Mouse (Mus musculus) kidney, embryonic 15.5 days (tissue): Measurements from ENCODE around the gene Slc25a44. TPM values are rescaled to one million over a fixed set of nuclear protein-coding genes. Genes with fewer than 3 reads are reported as not detected.
A peak's percentile ranks its signal among the peaks of the same experiment; 100 is the strongest.

ENCODE experiments used
- ATAC-seq: fragments of 200-750 bp; cut with Nextera tagmentation; replicated peaks from 2 replicates; pipeline ENCODE4 v1.8.0; 2017; ENCODE audit warnings: moderate TSS enrichment; ENCODE audit not compliant: low FRiP score
- H3K27ac ChIP-seq: fragments of 300-500 bp; sonication (generic); 2 replicates; pipeline ENCODE4 v1.5.1; 2015; ENCODE audit warnings: mild to moderate bottlenecking, inconsistent platforms
- H3K27me3 ChIP-seq: fragments of 300-500 bp; sonication (generic); 2 replicates; pipeline ENCODE4 v1.6.1; 2015; ENCODE audit warnings: inconsistent platforms
- H3K36me3 ChIP-seq: fragments of 300-500 bp; sonication (generic); 2 replicates; pipeline ENCODE4 v1.6.1; 2015; ENCODE audit warnings: inconsistent platforms
- H3K4me1 ChIP-seq: fragments of 300-500 bp; sonication (generic); 2 replicates; pipeline ENCODE4 v1.6.1; 2015; ENCODE audit warnings: inconsistent platforms
- H3K4me2 ChIP-seq: fragments of 300-500 bp; sonication (generic); 2 replicates; pipeline ENCODE4 v1.6.1; 2015; ENCODE audit warnings: moderate library complexity, mild to moderate bottlenecking, inconsistent platforms
- H3K4me3 ChIP-seq: fragments of 300-500 bp; sonication (generic); replicated peaks from 2 replicates; pipeline ENCODE4 v1.5.1; 2015; ENCODE audit warnings: mild to moderate bottlenecking, inconsistent platforms
- H3K9ac ChIP-seq: fragments of 300-500 bp; sonication (generic); 2 replicates; pipeline ENCODE4 v1.6.1; 2015; ENCODE audit warnings: mild to moderate bottlenecking, inconsistent platforms
- H3K9me3 ChIP-seq: fragments of 300-500 bp; sonication (generic); replicated peaks from 2 replicates; pipeline ENCODE4 v1.6.1; 2016; ENCODE audit warnings: inconsistent platforms
- WGBS: fragments of 180-500 bp; shearing (Covaris S2); methylation state at CpG from one replicate; pipeline ENCODE4 v1.1.7; 2015; ENCODE audit warnings: mixed read lengths; 5-methylcytosine and 5-hydroxymethylcytosine counted together
- polyA plus RNA-seq: library from polyadenylated mRNA; unstranded; fragments of >200 nt; fragmentation: Nextera tagmentation; extraction: Ambion mirVana; gene quantifications from 2 replicates; pipeline ENCODE4 v1.2.1, GENCODE M21; 2015

Slc25a44 gene
- polyA plus RNA-seq, 1 experiment from 2014 or later = 17.6 TPM

DNA sequence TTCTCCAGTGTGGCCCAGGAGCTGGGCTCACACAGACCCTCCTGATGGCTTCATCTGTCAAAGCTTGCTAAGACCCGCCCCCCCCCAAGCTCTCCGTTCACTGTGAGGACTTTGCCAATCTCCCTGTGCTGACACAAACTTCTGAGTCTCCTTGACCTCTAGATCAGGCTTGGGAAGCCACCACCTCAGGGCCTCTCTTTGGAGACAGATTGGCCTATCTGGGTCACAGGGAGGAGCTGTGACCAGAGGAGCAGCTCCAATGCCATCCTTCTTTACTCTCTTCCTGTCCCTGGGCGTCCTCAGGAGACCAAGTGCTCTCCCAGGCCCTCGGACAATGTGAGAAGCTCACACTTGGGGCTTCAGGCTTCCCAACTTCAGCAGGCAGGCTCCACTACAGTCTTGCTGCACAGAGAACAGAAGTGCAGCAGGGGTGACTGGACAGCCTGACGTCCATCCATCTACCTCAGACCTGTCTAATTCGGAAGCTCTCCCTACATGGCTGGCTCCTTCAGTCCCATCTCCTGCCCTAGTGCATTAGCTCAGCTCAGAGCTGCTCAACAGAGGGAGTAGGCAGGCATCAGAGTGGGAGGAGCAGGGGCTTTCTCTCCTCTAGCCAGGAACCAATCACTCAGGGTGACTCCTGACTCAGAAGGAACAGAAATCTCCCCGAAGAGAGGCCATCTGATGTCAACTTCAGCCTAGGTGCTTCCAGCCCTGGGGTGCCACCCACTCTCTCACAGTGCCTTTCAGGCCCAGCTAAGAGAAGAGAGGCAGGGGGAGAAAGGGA is 32.0 kb upstream of the Slc25a44 start:
- WGBS = 68% methylated on average over 7 of the region's 7 CpGs
- ATAC-seq = no peak

DNA sequence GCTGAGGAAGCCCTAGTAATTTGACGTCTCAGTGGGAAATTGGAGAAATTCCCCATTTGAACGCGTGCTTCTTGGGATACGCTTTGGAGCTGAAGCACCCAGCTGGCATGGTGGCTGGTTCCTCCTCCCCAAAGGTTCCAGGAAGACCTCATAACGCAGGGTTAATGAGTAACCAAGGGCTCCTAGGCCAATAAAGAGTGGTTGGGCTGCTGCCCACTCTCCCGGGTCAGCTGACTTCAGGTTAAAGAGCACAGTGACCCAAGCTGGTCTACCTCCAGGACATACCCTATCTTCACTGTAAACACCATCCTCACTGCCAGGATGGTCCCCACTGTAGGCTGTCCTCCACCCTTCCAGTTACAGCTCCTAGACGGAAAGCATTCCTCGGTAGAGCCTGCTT is 31.4 kb upstream of the Slc25a44 start:
- Histone ChIP-seq H3K4me1 (peaks cover 56% of the 10 kb centered on the region), H3K27ac (peak overlapping the region; percentile 87), H3K9me3 (no peaks in the 10 kb centered on the region), H3K27me3 (peaks cover 21% of the 10 kb centered on the region), H3K4me3 (no peak overlapping the region), H3K36me3 (no peaks in the 10 kb centered on the region), H3K9ac (no peak overlapping the region), H3K4me2 (0 out of 2 replicates have a peak overlapping the region, but pooled peaks have one; percentile 39)
- 71% methylated on average over 8 of the region's 8 CpGs for WGBS
- peak; percentile 35 for ATAC-seq

More for the DNA sequence above, 32.0 kb upstream of the Slc25a44 start:
- H3K9ac ChIP-seq = no peak overlapping the region
- H3K9me3 ChIP-seq = no peaks in the 10 kb centered on the region
- H3K4me2 ChIP-seq = no peak overlapping the region
- peak overlapping the region; percentile 87 for H3K27ac ChIP-seq
- peaks cover 57% of the 10 kb centered on the region for H3K4me1 ChIP-seq
- H3K36me3 ChIP-seq = no peaks in the 10 kb centered on the region
- no peak overlapping the region for H3K4me3 ChIP-seq
- peaks cover 21% of the 10 kb centered on the region for H3K27me3 ChIP-seq

DNA sequence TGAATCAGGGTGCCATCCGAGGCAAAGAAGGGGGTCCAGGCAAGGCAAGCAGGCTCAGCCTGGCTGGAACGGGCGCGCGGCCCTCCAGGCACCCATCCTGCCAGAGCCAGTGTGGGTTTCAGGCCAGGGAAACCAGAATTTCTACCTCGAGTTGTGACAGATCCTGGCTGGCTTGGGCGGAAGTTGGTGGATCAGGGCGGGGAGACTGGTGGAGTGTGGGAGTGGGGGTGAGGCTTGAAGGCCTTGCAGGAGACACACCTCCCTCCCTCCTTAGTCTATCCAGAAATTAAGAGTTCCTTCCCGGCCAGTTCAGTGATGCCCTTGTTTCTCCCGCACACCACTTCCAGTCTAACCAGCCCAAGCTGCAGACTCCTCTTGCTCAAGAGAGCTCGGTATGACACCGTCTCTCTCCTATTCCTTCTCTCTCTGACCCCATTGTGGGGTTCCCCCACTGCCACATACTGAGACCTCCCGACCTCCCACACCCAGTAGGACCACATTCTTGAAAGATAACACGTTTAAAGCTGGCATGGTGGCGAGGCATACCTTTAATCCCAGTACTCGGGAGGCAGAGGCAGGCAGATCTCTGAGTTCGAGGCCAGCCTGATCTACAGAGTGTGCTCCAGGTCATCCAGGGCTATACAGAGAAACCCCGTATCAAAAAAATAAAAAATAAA is 30.8 kb upstream of the Slc25a44 start:
- Histone ChIP-seq H3K27ac (peak overlapping the region; percentile 87), H3K4me1 (peaks cover 50% of the 10 kb centered on the region), H3K4me2 (peak overlapping the region; percentile 39; the same call in 1 of the 2 replicates), H3K36me3 (no peaks in the 10 kb centered on the region), H3K4me3 (no peak overlapping the region), H3K9me3 (no peaks in the 10 kb centered on the region), H3K9ac (peak overlapping the region; percentile 21; the same call in 1 of the 2 replicates), H3K27me3 (peaks cover 21% of the 10 kb centered on the region)
- ATAC-seq = peak; percentile 30; the same call in 1 of the 2 replicates
- 67% methylated on average over 18 of the region's 18 CpGs for WGBS

DNA sequence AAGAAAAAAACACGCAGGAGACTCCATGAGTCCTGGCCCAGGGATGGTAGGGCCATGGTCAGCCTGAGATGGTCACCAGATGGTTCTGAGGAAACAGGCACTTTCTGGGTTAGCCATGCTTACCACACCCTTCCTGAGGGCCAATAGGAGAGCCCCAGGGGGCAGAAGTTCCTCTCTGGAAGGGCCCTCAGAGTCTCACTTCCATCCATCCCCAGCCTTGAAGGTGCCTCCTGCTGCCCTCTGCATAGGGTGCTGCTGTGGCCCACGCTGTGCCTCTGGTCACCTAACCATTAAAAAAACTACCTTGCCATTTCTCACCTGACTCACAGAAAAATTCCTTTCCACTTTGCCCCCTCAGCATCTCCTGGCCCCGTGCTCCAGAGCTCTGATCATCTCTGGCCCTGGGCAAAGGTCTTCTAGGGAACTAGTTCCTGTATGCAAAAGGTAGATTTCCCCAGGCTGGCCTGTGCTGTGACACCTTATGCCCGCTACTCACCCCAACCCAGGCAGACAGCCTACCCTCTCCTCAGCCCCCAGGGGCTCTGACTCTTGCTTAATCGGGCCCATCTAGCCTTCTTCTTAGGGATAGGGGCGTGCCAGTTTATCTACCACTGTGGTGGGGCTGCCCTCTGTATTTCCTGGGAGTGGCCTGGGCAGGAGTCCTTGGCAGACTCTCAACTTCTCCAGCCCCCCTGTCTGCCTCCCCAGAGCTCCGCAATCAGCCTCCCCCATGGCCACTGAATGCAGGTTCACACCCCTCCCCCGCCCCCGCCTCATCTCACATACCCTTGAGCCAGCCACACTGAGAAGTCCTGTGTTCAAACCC is 30.0 kb upstream of the Slc25a44 start:
- Histone ChIP-seq H3K27me3 (peaks cover 17% of the 10 kb centered on the region), H3K36me3 (no peaks in the 10 kb centered on the region), H3K4me3 (no peak overlapping the region), H3K4me1 (peaks cover 55% of the 10 kb centered on the region), H3K9ac (peak overlapping the region; percentile 21; the same call in 1 of the 2 replicates), H3K9me3 (no peaks in the 10 kb centered on the region), H3K27ac (peak overlapping the region; percentile 87), H3K4me2 (peak overlapping the region; percentile 39)
- WGBS = 46% methylated on average over 9 of the region's 9 CpGs
- peak; percentile 46 for ATAC-seq

DNA sequence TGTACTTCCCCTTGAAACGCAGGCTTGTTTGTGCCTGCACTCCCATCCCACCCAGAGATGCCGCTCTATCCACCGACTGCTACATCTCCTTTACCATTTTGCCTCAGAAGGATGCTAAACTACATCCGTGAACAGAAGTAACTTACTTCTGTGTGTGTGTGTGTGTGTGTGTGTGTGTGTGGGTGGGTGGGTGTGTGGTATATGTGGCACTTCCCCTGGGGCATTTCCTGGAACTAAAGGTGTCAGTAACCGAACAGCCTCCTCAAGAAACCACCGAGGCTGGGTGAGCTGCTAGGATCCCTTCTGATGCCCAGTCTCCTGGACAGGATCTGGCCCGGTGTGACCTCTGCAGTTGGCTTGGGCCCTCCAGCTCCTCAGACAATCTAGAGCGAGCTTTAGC is 29.0 kb upstream of the Slc25a44 start:
- H3K4me3 ChIP-seq = no peak overlapping the region
- H3K9ac ChIP-seq = no peak overlapping the region
- peaks cover 61% of the 10 kb centered on the region for H3K4me1 ChIP-seq
- H3K36me3 ChIP-seq = no peaks in the 10 kb centered on the region
- peaks cover 7% of the 10 kb centered on the region for H3K27me3 ChIP-seq
- ATAC-seq = no peak
- no peak overlapping the region for H3K27ac ChIP-seq
- H3K4me2 ChIP-seq = no peak overlapping the region
- 71% methylated on average over 8 of the region's 8 CpGs for WGBS
- no peaks in the 10 kb centered on the region for H3K9me3 ChIP-seq

DNA sequence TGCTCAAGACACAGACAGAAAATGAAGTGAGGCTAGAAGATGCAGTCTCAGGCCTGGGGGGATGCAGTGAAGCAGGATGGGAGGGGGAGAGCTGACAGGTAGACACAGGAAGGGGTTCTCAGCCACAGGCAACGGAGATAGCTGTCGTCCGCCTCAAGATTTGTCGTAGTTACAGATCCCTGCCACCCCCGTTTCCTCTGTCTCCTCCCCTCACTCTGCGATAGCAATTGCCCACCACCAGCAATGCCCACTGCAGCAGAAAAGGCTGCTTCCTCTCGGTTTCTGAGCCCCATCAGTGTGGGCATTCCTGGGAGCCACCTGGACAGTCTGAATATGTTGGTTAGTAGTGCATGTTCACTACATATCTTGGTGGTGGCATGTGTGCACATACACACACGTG is 28.4 kb upstream of the Slc25a44 start:
- ATAC-seq = no peak

DNA sequence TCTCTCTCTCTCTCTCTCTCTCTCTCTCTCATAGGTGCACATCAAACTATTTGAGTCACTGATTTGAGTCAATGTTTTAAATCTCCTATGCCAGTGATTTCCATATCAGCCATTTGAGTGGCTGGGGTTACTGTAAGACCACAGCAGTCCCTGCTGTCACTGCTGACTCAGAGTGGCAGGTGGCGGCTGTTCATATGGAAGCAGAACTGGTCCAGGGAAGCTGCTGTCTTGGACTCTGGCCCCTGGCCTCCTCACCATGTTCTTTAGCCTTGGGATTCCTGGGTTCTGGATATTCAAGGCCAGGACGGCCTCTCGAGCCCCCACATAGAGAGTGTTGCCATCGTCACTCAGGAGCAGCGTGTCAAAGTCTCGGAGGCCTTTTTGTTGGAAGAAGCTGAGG is 27.8 kb upstream of the Slc25a44 start:
- ATAC-seq = no peak
- Histone ChIP-seq H3K9me3 (no peaks in the 10 kb centered on the region), H3K4me3 (no peak overlapping the region), H3K27me3 (peaks cover 4% of the 10 kb centered on the region; the same call in 1 of the 2 replicates), H3K4me1 (peaks cover 55% of the 10 kb centered on the region), H3K4me2 (no peak overlapping the region), H3K36me3 (no peaks in the 10 kb centered on the region), H3K27ac (no peak overlapping the region), H3K9ac (no peak overlapping the region)
- WGBS = 74% methylated on average over 6 of the region's 6 CpGs

More for the DNA sequence above, 28.4 kb upstream of the Slc25a44 start:
- Histone ChIP-seq H3K9me3 (no peaks in the 10 kb centered on the region), H3K36me3 (no peaks in the 10 kb centered on the region), H3K9ac (no peak overlapping the region), H3K4me1 (peaks cover 55% of the 10 kb centered on the region), H3K4me3 (no peak overlapping the region), H3K4me2 (no peak overlapping the region), H3K27ac (no peak overlapping the region), H3K27me3 (peaks cover 3% of the 10 kb centered on the region; the same call in 1 of the 2 replicates)
- 54% methylated on average over 8 of the region's 8 CpGs for WGBS

DNA sequence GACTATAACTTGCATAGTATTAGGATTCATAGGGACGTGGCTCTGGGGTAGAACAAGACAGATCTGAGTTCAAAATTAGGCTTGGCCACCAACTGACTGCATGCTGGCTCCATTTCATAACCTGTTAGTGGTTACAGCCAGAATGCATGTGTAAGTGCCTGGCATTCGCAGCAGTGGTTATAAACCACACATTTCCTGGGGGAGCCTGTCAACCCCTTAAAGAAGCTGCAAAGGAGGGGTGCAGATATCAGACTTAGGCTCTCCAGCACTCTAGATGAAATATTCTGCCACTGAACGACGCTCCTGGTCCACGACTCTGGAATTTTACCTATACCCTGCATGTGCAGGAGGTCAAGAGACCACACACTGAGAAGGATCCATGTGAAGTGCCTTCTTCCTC is 27.3 kb upstream of the Slc25a44 start:
- H3K4me1 ChIP-seq = peaks cover 53% of the 10 kb centered on the region

DNA sequence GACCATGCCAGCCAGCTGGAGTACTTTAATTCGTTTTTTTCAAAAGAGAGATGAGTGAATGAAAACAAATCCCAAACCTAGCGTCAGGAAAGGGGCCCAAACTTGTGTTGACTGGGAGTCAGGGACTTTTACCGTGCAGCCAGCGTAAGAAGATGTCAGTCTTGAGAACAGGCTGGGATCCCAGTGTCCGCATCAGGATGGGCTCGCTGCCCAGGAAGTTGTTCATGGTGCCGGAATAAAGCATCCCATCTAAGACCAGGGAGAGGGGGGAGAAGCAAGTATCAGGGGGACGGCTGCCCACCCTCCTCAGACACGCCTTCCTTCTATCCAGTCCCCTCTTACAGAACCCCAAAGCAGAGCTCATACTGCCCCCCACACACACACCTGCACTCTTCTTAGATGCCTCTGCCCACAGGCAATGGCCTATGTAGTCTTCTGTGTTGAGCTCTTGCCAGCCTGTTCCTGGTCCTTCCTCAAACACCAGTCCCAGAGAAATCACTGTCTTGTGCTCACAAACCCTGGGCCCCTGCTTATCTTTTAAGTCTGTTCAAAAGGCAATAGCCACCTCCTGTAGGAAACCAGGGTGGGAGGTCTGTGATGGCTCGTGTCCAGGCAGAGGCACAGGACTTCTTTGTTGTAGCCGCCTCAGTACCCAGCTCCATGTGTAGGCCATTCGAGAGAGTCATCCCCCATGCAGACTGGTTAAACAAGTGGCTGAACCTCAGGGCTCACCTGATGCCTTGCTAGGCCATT is 25.6 kb upstream of the Slc25a44 start:
- Histone ChIP-seq H3K27me3 (peaks cover 4% of the 10 kb centered on the region; the same call in 1 of the 2 replicates), H3K4me2 (no peak overlapping the region), H3K9me3 (no peaks in the 10 kb centered on the region), H3K4me1 (peaks cover 36% of the 10 kb centered on the region), H3K27ac (no peak overlapping the region), H3K9ac (no peak overlapping the region), H3K36me3 (no peaks in the 10 kb centered on the region), H3K4me3 (no peak overlapping the region)
- no peak for ATAC-seq
- 77% methylated on average over 12 of the region's 12 CpGs for WGBS

More for the DNA sequence above, 27.3 kb upstream of the Slc25a44 start:
- Histone ChIP-seq H3K27me3 (peaks cover 4% of the 10 kb centered on the region; the same call in 1 of the 2 replicates), H3K9ac (no peak overlapping the region), H3K4me3 (no peak overlapping the region), H3K36me3 (no peaks in the 10 kb centered on the region), H3K27ac (no peak overlapping the region), H3K4me2 (no peak overlapping the region), H3K9me3 (no peaks in the 10 kb centered on the region)
- ATAC-seq = no peak
- 65% methylated on average over 5 of the region's 5 CpGs for WGBS

DNA sequence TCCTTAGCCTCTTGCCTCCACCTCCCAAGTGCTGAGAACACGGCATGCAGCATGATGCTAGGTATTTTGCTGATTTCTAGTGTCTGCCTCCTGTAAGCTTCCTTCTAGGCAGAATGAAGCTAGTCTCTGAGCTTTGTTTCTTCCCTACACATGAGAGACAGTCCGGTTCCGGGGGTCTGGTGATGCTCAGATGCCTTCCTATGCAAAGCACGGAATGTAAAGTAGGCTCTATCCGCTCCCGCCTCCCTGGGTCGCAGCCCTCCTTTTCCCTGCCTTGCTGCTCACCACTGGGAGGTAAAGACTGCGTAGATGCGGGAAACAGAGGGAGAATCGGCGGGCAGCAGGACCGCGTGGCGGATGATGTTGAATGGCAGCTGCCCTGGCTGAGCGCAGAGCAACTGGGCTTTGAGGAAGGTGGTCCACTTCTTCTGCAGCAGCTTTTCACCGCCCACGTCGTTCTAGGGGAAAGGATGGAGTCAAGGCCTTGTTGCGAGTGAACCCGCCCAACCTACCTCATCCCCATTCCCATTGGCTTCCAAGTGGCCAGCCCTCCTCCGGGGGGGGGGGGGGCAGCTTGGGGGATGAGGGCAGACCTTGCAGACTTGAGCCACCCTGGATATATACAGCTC is 24.6 kb upstream of the Slc25a44 start:
- H3K4me3 ChIP-seq = peak overlapping the region; percentile 38
- H3K4me1 ChIP-seq = peaks cover 26% of the 10 kb centered on the region
- 6% methylated on average over 20 of the region's 21 CpGs for WGBS
- H3K4me2 ChIP-seq = peak overlapping the region; percentile 66
- peak; percentile 53 for ATAC-seq
- H3K9ac ChIP-seq = peak overlapping the region; percentile 37
- peak overlapping the region; percentile 41 for H3K27ac ChIP-seq
- peaks cover 4% of the 10 kb centered on the region; the same call in 1 of the 2 replicates for H3K27me3 ChIP-seq
- H3K36me3 ChIP-seq = no peaks in the 10 kb centered on the region
- H3K9me3 ChIP-seq = no peaks in the 10 kb centered on the region

DNA sequence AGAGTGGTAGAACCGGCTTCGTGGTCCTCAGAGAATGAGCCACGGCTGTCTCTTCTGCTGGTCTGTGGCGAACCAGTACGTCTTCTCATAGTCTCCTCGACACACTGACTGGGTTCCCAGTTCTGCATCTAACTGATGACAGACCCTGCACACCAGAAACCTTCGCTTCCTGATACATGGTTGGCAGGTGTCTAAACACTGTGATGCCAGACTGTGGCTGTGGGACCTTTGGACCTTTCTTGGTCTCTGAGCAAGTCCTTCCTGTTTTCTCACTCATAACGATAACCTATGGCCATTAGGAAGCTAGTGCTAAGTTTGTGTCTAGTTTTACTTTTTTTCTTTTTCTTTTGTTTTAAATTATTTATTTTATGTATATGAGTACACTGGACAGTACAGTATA is 23.5 kb upstream of the Slc25a44 start:
- Histone ChIP-seq H3K4me2 (no peak overlapping the region), H3K27ac (no peak overlapping the region), H3K4me1 (peaks cover 21% of the 10 kb centered on the region), H3K9ac (no peak overlapping the region), H3K9me3 (no peaks in the 10 kb centered on the region), H3K36me3 (no peaks in the 10 kb centered on the region), H3K4me3 (no peak overlapping the region), H3K27me3 (peaks cover 4% of the 10 kb centered on the region; the same call in 1 of the 2 replicates)
- WGBS = 87% methylated on average over 8 of the region's 8 CpGs
- no peak for ATAC-seq
